Mouse (Mus musculus) gastrocnemius, adult 2 months (tissue): Measurements from ENCODE around the gene Ppp2r3c. TPM values are rescaled to one million over a fixed set of nuclear protein-coding genes. Genes with fewer than 3 reads are reported as not detected.
"Not testable (repeated sequence)": the region's sequence is repeated elsewhere in the genome, so short reads cannot be mapped to it uniquely, and the experiment has no call there.

Experiments used
- DNase-seq: peaks from one replicate; pipeline ENCODE4 v3.0.0; 2022
- H3K27ac ChIP-seq: fragments of 200-600 bp; 2 replicates; pipeline ENCODE4 v1.8.1; 2022; ENCODE audit warnings: mild to moderate bottlenecking
- H3K4me3 ChIP-seq: fragments of 200-600 bp; 2 replicates; pipeline ENCODE4 v1.8.1; 2022; ENCODE audit warnings: mild to moderate bottlenecking, moderate library complexity
- CTCF ChIP-seq: fragments of 200-600 bp; IDR thresholded peaks from 2 replicates; pipeline ENCODE4 v1.8.1; 2022; ENCODE audit warnings: antibody characterized with exemption, mild to moderate bottlenecking, moderate library complexity
- intact Hi-C: fragments of 180-260 bp; cut with DNase I; formaldehyde crosslinking; loops from one replicate; pipeline ENCODE4 v1.15.1; 2025
- total RNA-seq, 2 experiments: library from RNA; stranded (reverse); gene quantifications; 2 replicates each; pipeline ENCODE4 v1.2.3; 2021

Ppp2r3c gene
- total RNA-seq, 2 experiments from 2014 or later = 10.2 to 12.1 TPM

DNA sequence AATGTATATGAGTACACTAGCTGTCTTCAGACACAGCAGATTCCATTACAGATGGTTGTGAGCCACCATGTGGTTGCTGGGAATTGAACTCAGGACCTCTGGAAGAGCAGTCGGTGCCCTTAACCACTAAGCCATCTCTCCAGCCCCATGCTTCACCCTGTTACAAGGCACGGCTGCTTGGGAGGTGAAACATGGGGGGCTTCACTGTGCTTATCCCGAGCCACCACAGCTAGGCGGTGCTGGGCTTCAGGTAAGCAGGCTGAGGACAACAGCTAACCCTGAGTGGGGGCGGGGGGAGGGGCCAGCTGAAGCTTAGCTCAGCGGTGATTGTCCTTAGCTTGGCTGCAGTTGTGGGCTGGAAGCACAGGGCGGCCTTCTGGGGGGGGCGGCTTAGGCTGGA is 6.7 kb upstream of the Ppp2r3c start:
- intact Hi-C loops = no loop called here
- Histone ChIP-seq H3K27ac (no peak overlapping the region), H3K4me3 (no peak overlapping the region)
- no peak for DNase-seq
- no peak for TF ChIP-seq CTCF

- no peak overlapping the region for H3K27ac ChIP-seq
- intact Hi-C loops = no loop called here
Measured at GRCm38 (mm10) chr12:55308731-55309130, 5.9 kb upstream of the Ppp2r3c start.

GRCm38 (mm10) chr12:55307566-55307965 is 4.8 kb upstream of the Ppp2r3c start:
- Histone ChIP-seq H3K27ac (no peak overlapping the region), H3K4me3 (no peak overlapping the region)
- intact Hi-C loops = no loop called here
- DNase-seq = no peak
- TF ChIP-seq CTCF = no peak

More at GRCm38 (mm10) chr12:55308731-55309130, 5.9 kb upstream of the Ppp2r3c start:
- no peak overlapping the region for H3K4me3 ChIP-seq
- TF ChIP-seq CTCF = no peak
- DNase-seq = no peak

DNA sequence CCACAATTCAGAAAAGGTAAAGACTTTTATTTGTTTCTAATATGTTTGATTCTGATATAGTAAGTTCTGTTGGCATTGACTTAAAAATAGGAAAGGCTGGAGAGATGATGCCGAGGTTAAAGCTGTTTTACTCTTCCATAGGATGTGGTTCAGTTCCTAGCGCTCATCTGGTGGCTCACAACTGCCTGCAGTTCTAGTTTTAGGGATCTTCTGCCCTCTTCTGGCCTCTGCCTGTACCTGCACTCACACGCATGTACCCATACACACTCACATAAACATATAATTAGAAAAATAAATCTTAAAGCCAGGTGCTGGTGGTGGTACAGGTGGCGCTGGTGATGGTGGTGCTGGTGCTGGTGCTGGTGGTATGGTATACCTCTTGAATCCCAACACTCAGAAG is 3.6 kb upstream of the Ppp2r3c start:
- Histone ChIP-seq H3K27ac (no peak overlapping the region), H3K4me3 (no peak overlapping the region)
- TF ChIP-seq CTCF = no peak
- intact Hi-C loops = no loop called here
- no peak for DNase-seq

GRCm38 (mm10) chr12:55301472-55302300 is 1.1 kb downstream of the Ppp2r3c start:
- intact Hi-C loops = no loop called here
- Histone ChIP-seq H3K27ac (peak overlapping the region; percentile 96), H3K4me3 (peak overlapping the region; percentile 95)
- no peak for TF ChIP-seq CTCF
- DNase-seq = no peak

DNA sequence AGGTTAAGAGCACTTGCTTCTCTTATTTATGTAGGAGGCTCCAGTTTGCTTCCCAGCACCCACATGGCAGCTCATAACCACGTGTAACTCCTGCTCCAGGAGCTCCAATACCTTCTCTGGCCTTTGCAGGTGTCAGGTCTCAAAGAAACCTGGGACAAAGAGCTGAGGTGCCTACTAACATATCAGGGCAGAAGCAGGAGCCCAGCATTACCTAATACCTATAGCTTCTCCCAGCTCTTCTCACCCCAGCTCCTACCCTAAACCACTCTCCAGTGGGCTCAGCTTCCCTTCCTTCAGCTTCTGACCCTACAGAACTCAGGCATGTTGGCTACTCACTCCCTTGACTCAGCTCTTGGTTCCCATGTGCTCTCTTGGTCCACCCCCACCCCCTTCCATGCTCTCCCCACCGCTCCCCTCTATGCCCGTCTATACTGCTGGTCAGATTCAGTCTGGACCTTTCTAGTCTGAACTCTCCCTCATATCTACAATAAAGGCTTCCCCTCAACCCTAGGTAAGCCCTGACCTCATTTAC is 1.9 kb downstream of the Ppp2r3c start:
- no peak for TF ChIP-seq CTCF
- Histone ChIP-seq H3K27ac (no peak overlapping the region), H3K4me3 (peak overlapping the region; percentile 95)
- no peak for DNase-seq
- intact Hi-C loops = no loop called here

- no peak for DNase-seq
- TF ChIP-seq CTCF = no peak
- no peak within 1 kb of the TSS for H3K4me3 ChIP-seq
- intact Hi-C loops = no loop called here
- no peak within 1 kb of the TSS for H3K27ac ChIP-seq
Measured at GRCm38 (mm10) chr12:55299336-55299735, 3.5 kb downstream of the Ppp2r3c start, which contains the start of gene 1110008L16Rik. Gene 1110008L16Rik, plus strand, starts transcription at chr12:55299577.

DNA sequence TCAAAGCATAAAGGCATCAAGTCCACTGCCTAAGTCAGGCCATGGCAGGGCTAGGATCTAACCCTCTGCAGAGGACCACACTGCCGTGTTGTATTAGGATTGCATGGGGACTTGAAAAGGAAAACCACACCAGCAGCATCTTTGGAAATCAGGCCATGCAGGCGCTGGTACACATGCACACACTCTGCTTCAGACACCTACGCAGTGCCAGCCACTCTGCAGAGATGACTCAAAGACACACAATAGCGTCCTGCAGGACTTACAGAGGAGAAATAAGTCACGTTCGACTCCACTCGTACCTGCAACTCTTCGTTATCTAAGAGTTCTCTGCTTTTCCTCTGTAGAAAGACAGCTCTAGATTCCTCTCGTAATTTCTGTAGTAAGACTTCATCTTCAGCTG is 4.7 kb downstream of the Ppp2r3c start:
- H3K27ac ChIP-seq = no peak overlapping the region
- intact Hi-C loops = no loop called here
- no peak overlapping the region for H3K4me3 ChIP-seq
- no peak for TF ChIP-seq CTCF
- no peak for DNase-seq

GRCm38 (mm10) chr12:55277583-55277982 is 25.2 kb downstream of the Ppp2r3c start:
- H3K4me3 ChIP-seq, H3K27ac ChIP-seq, intact Hi-C loops, DNase-seq: not testable (repeated sequence)

DNA sequence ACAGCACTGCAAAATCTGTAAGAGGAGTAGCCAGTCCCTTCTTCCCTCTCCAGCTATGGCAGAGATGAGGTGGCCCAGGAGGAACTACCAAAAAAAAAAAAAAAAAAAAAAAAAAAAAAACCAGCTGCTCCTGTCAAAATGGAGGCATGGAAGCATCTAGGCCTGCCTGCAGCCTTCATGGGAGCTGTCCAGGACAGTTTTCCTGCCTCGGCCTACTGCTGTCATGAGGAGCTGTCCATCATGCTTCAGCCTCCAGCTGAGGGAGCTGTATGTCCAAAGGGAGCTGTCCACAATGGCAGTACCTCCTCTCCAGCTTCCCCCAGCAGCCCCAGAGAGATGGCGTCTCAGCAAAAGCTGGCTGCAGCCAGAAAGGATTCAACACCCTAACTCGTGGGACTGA is 30.6 kb downstream of the Ppp2r3c start:
- intact Hi-C loops = no loop called here
- TF ChIP-seq CTCF = no peak
- Histone ChIP-seq H3K27ac (no peak overlapping the region), H3K4me3 (no peak overlapping the region)
- no peak for DNase-seq

DNA sequence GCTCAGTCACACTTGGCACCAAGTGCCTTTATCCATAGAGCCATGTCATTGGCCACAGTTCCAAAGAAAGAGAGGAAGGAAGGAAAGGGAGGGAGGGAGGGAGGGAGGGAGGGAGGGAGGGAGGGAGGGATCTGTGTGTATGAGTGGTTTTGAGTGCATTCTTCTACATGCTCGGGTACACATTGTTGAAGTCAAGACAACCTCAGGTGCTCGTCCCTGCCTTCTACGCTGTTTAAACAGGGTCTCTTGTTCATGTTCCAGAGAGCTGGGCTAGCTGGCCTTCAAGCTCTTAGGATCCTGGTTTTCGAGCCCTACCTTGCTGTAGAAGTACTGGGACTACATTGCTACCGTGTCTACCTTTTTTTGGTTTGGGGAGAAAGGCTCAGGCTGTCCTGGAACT is 39.4 kb downstream of the Ppp2r3c start:
- intact Hi-C loops, DNase-seq, H3K4me3 ChIP-seq, H3K27ac ChIP-seq: not testable (repeated sequence)

GRCm38 (mm10) chr12:55261950-55262349 is 40.8 kb downstream of the Ppp2r3c start:
- H3K27ac ChIP-seq, DNase-seq, intact Hi-C loops, H3K4me3 ChIP-seq: not testable (repeated sequence)

GRCm38 (mm10) chr12:55242243-55242642 is 60.6 kb downstream of the Ppp2r3c start:
- intact Hi-C loops, H3K4me3 ChIP-seq, DNase-seq, H3K27ac ChIP-seq: not testable (repeated sequence)

DNA sequence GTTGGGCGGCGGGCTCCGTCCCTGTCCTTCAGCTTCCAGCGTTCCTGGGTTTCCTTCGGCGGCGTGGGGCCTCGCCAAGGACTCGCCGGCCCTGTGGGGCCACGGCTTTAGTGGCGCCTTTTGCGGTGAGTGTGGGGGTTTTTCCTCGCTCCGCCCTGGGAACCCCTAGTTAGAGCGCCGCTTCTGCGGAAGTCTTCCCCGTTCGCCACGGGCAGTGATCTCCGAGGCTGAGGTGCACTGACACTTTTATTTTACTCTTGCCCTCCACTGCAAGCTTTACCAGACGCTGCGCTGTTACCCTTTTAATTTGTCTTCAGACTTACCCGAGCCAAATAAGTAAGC is 72.3 kb downstream of the Ppp2r3c start:
- intact Hi-C loops, DNase-seq: not testable (repeated sequence)
- peak overlapping the region; percentile 75 for H3K27ac ChIP-seq
- peak overlapping the region; percentile 69 for H3K4me3 ChIP-seq

DNA sequence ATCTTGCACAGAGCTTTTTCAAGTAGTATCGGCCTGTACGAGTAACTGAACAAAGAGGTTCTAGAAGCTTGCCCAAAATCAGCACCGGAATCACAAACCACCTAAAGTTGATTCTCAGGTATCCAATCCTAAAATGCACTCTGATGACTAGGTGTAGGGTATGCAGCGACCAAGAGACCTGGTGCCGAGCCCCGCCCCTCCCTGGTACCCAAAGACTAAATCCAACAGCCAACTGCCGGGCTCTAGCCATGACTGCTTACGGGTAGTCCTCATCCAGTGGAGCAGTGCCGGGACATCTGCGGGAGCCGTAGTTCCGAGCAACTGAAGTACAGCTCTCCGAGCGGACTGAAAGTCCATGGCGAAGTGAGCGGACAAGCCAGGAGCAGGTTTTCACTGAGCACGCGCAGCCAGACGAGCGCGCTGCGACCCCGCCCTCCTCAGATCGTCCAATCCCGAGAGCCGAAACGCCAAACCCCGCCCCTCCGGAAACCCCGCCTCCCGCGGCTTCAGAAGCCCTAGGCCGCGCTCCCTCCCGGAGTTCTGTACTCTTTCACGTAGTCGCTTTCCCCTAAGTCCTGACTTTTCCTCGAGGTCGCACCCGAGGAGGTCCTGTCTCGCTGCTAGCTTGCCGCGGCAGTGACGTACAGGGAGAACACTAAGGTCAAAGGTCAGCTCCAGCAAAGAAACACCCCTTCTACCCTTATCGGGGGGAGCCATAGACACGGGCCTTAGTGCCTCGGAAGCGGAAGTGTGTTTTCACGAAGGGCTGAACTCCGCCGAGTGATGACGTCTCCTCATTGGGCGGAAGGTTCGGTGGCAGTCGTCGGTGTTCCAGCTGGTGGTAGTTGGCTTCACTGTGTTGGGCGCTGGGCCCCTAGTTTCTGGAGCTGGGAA is 72.9 kb downstream of the Ppp2r3c start, which contains the start of gene Srp54c:
Gene Srp54c (plus strand): TSS at position 543 of the 894 bp plus-strand sequence.
- intact Hi-C loops, DNase-seq: not testable (repeated sequence)
- peak within 1 kb of the TSS; percentile 69 for H3K4me3 ChIP-seq
- peak within 1 kb of the TSS; percentile 75 for H3K27ac ChIP-seq
